Mouse (Mus musculus): ENCODE measurements at regions not wholly inside any gene's neighbourhood (a gene's known extent, or its start where the extent isn't known, plus 50 kb on each side); places are given as distances from the start of the nearest gene placed in this dataset.

DNA sequence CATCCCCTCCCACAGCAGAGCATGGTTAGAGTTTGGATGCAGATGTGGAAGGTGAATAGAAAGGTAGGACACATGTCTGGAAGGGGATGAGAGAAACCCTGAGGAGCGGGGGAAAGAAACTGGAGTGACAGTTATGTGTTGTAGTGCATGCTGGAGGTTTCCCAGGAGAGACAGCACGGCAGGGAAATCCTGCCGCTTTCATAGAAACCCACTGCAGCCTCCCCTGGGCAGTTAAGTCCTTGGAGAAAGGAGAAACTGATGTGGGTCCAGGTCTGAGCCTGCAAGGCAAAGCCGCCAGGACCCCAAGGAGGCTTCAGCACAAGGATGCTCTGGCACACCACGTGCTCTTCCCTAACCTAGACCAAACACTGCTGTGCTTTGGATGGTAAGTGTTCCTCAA lies 384.1 kb upstream of the Zmiz1 start:
- Histone ChIP-seq H3K4me1 (replicated peaks; ENCODE audit: control insufficient read depth, insufficient read depth, low read length) (peaks cover 21% of the 10 kb centered on the region), H3K27ac (ENCODE audit: low read length) (no peak overlapping the region), H3K4me2 (ENCODE audit: low read length) (no peak overlapping the region), H3K9me3 (ENCODE audit: control insufficient read depth, low read length) (no peaks in the 10 kb centered on the region), H3K4me3 (replicated peaks; ENCODE audit: low read length) (no peak overlapping the region), H3K27me3 (replicated peaks; ENCODE audit: control insufficient read depth, insufficient read depth, low read length) (no peaks in the 10 kb centered on the region), H3K9ac (replicated peaks; ENCODE audit: low read depth, low read length) (no peak overlapping the region), H3K36me3 (ENCODE audit: control insufficient read depth, insufficient read depth) (no peaks in the 10 kb centered on the region)
- peak; percentile 9; the same call in 1 of the 2 replicates for ATAC-seq
- 74% methylated on average over 5 of the region's 5 CpGs for WGBS

- Histone ChIP-seq H3K9ac (replicated peaks; ENCODE audit: low read depth, low read length) (no peak overlapping the region), H3K9me3 (ENCODE audit: control insufficient read depth, low read length) (no peaks in the 10 kb centered on the region), H3K36me3 (ENCODE audit: control insufficient read depth, insufficient read depth) (no peaks in the 10 kb centered on the region), H3K4me3 (replicated peaks; ENCODE audit: low read length) (no peak overlapping the region), H3K27me3 (replicated peaks; ENCODE audit: control insufficient read depth, insufficient read depth, low read length) (no peaks in the 10 kb centered on the region), H3K27ac (ENCODE audit: low read length) (no peak overlapping the region), H3K4me1 (replicated peaks; ENCODE audit: control insufficient read depth, insufficient read depth, low read length) (0 out of 2 replicates have a peak, but pooled peaks cover 2% of the 10 kb centered on the region), H3K4me2 (ENCODE audit: low read length) (no peak overlapping the region)
- WGBS = 86% methylated on average over 3 of the region's 3 CpGs
- ATAC-seq = no peak
Measured at GRCm38 (mm10) chr14:25080431-25080830, 378.6 kb upstream of the Zmiz1 start.

DNA sequence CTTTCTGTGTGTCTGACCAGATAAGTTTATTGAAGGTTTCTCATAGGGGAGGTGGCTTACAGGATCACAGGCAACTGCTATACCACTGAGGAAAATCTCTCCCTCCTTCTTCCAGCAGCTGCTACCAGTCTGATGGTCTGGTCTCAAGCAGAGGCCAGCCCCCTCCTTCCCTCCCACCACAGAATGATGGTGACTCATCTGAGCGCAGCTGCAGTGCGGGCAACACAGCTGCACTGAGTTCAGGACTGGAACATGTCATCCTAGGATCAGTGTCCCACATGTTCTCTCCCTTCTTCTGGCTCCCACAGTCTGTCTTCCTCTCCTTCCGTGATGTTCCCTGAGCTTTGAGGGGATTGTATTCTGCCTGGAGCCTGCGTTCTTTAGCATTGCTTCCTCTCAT lies 375.1 kb upstream of the Zmiz1 start:
- Histone ChIP-seq H3K4me3 (replicated peaks; ENCODE audit: low read length) (no peak overlapping the region), H3K27ac (ENCODE audit: low read length) (no peak overlapping the region), H3K9ac (replicated peaks; ENCODE audit: low read depth, low read length) (no peak overlapping the region), H3K36me3 (ENCODE audit: control insufficient read depth, insufficient read depth) (no peaks in the 10 kb centered on the region), H3K4me2 (ENCODE audit: low read length) (no peak overlapping the region), H3K9me3 (ENCODE audit: control insufficient read depth, low read length) (no peaks in the 10 kb centered on the region), H3K27me3 (replicated peaks; ENCODE audit: control insufficient read depth, insufficient read depth, low read length) (no peaks in the 10 kb centered on the region), H3K4me1 (replicated peaks; ENCODE audit: control insufficient read depth, insufficient read depth, low read length) (no peaks in the 10 kb centered on the region)
- ATAC-seq = no peak
- WGBS = 90% methylated on average over 4 of the region's 4 CpGs

DNA sequence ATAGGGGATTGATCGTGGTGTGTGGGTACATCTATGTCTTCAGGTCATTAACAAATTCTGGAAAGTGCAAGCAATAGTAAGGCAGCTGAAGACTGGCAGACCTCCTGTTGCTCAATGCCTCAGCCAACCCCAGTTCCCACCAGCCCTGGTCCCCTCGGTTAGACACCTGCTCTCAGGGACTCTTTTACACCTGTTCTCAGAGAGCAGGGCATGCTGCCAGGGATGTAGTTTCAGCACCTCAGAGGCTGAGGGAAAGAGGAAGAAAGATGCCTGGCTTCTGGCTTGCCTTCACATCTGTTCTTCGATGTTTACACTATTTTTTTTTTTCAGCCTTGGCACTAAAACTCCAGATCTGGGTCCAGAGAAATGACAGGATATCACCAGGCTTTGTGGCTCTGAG lies 362.2 kb upstream of the Zmiz1 start:
- no peak overlapping the region for H3K4me2 ChIP-seq (ENCODE audit: low read length)
- H3K9me3 ChIP-seq (ENCODE audit: control insufficient read depth, low read length) = no peaks in the 10 kb centered on the region
- H3K4me1 ChIP-seq (replicated peaks; ENCODE audit: control insufficient read depth, insufficient read depth, low read length) = no peaks in the 10 kb centered on the region
- H3K27me3 ChIP-seq (replicated peaks; ENCODE audit: control insufficient read depth, insufficient read depth, low read length) = no peaks in the 10 kb centered on the region
- no peak for ATAC-seq
- 78% methylated on average over 3 of the region's 3 CpGs for WGBS
- no peak overlapping the region for H3K4me3 ChIP-seq (replicated peaks; ENCODE audit: low read length)
- no peak overlapping the region for H3K9ac ChIP-seq (replicated peaks; ENCODE audit: low read depth, low read length)
- H3K27ac ChIP-seq (ENCODE audit: low read length) = no peak overlapping the region
- no peaks in the 10 kb centered on the region for H3K36me3 ChIP-seq (ENCODE audit: control insufficient read depth, insufficient read depth)

- 92% methylated on average over 10 of the region's 10 CpGs for WGBS
- H3K36me3 ChIP-seq (ENCODE audit: control insufficient read depth, insufficient read depth) = no peaks in the 10 kb centered on the region
- H3K27me3 ChIP-seq (replicated peaks; ENCODE audit: control insufficient read depth, insufficient read depth, low read length) = no peaks in the 10 kb centered on the region
- no peak overlapping the region for H3K4me3 ChIP-seq (replicated peaks; ENCODE audit: low read length)
- peaks cover 22% of the 10 kb centered on the region for H3K4me1 ChIP-seq (replicated peaks; ENCODE audit: control insufficient read depth, insufficient read depth, low read length)
- no peak overlapping the region for H3K4me2 ChIP-seq (ENCODE audit: low read length)
- H3K9me3 ChIP-seq (ENCODE audit: control insufficient read depth, low read length) = no peaks in the 10 kb centered on the region
- H3K9ac ChIP-seq (replicated peaks; ENCODE audit: low read depth, low read length) = no peak overlapping the region
- ATAC-seq = no peak
- H3K27ac ChIP-seq (ENCODE audit: low read length) = no peak overlapping the region
Measured at GRCm38 (mm10) chr14:25105391-25105790, 353.6 kb upstream of the Zmiz1 start.

DNA sequence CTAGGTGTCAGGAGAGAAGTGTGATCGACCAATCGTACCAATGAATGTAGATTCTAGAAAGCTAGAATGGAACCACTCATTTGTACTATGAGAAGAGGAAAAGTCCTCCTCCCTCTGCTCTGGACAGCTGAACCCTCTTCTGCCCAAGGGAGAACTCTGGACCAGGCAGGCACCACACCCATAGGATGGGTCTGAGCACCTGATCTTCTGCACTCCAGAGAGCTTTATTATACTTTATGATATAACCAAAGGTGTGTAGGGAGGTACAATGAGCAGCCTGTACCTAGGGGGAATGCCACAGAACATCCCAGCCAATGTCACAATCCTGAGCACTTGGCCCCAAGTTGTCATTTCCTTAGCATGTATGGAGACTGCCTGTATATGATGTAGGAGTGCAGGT lies 352.5 kb upstream of the Zmiz1 start:
- no peaks in the 10 kb centered on the region for H3K27me3 ChIP-seq (replicated peaks; ENCODE audit: control insufficient read depth, insufficient read depth, low read length)
- ATAC-seq = no peak
- H3K36me3 ChIP-seq (ENCODE audit: control insufficient read depth, insufficient read depth) = no peaks in the 10 kb centered on the region
- peaks cover 26% of the 10 kb centered on the region for H3K4me1 ChIP-seq (replicated peaks; ENCODE audit: control insufficient read depth, insufficient read depth, low read length)
- WGBS = 100% methylated on average over 2 of the region's 2 CpGs
- H3K9ac ChIP-seq (replicated peaks; ENCODE audit: low read depth, low read length) = no peak overlapping the region
- no peak overlapping the region for H3K4me2 ChIP-seq (ENCODE audit: low read length)
- no peak overlapping the region for H3K4me3 ChIP-seq (replicated peaks; ENCODE audit: low read length)
- no peaks in the 10 kb centered on the region for H3K9me3 ChIP-seq (ENCODE audit: control insufficient read depth, low read length)
- H3K27ac ChIP-seq (ENCODE audit: low read length) = no peak overlapping the region

DNA sequence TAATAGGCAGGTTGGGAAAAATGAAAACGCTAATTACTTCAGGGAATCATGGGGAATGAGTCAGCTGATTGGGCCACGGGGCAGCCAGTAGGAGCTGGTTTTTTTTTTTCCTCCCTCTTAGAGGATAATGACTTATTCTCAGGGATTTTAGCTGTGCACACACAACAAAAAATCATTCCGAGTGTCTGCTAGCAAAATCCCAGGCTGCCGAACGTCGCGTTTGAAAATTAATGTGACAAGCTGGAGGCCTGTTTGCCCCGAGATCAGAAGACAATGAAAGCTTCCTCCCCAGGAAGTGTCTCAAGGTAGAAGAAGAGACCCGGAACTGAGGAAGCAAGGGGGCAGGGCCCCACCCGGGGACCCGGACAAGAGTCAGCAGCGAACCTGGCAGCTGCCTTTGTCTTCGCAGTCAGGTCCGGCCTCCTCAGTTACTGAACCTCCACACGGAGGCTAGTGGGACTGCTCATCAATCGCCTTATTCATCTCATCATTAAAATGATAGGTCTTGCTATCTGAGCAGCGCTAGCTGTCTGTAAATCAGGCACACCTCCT lies 350.8 kb upstream of the Zmiz1 start:
- ATAC-seq = peak; percentile 49
- WGBS = 3% methylated on average over 17 of the region's 17 CpGs
- H3K4me3 ChIP-seq (replicated peaks; ENCODE audit: low read length) = peak overlapping the region; percentile 18

GRCm38 (mm10) chr14:25108701-25109290 lies 350.2 kb upstream of the Zmiz1 start:
- Histone ChIP-seq H3K4me1 (replicated peaks; ENCODE audit: control insufficient read depth, insufficient read depth, low read length) (peaks cover 26% of the 10 kb centered on the region), H3K4me3 (replicated peaks; ENCODE audit: low read length) (peak overlapping the region; percentile 18), H3K9ac (replicated peaks; ENCODE audit: low read depth, low read length) (peak overlapping the region; percentile 64), H3K9me3 (ENCODE audit: control insufficient read depth, low read length) (no peaks in the 10 kb centered on the region), H3K36me3 (ENCODE audit: control insufficient read depth, insufficient read depth) (no peaks in the 10 kb centered on the region), H3K4me2 (ENCODE audit: low read length) (peak overlapping the region; percentile 51), H3K27me3 (replicated peaks; ENCODE audit: control insufficient read depth, insufficient read depth, low read length) (no peaks in the 10 kb centered on the region), H3K27ac (ENCODE audit: low read length) (peak overlapping the region; percentile 93)
- ATAC-seq = peak; percentile 95
- 0% methylated on average over 8 of the region's 8 CpGs for WGBS

More for the DNA sequence above, 350.8 kb upstream of the Zmiz1 start:
- H3K27me3 ChIP-seq (replicated peaks; ENCODE audit: control insufficient read depth, insufficient read depth, low read length) = no peaks in the 10 kb centered on the region
- no peaks in the 10 kb centered on the region for H3K36me3 ChIP-seq (ENCODE audit: control insufficient read depth, insufficient read depth)
- H3K4me2 ChIP-seq (ENCODE audit: low read length) = peak overlapping the region; percentile 51
- peaks cover 26% of the 10 kb centered on the region for H3K4me1 ChIP-seq (replicated peaks; ENCODE audit: control insufficient read depth, insufficient read depth, low read length)
- H3K27ac ChIP-seq (ENCODE audit: low read length) = peak overlapping the region; percentile 93
- H3K9ac ChIP-seq (replicated peaks; ENCODE audit: low read depth, low read length) = peak overlapping the region; percentile 64
- no peaks in the 10 kb centered on the region for H3K9me3 ChIP-seq (ENCODE audit: control insufficient read depth, low read length)

DNA sequence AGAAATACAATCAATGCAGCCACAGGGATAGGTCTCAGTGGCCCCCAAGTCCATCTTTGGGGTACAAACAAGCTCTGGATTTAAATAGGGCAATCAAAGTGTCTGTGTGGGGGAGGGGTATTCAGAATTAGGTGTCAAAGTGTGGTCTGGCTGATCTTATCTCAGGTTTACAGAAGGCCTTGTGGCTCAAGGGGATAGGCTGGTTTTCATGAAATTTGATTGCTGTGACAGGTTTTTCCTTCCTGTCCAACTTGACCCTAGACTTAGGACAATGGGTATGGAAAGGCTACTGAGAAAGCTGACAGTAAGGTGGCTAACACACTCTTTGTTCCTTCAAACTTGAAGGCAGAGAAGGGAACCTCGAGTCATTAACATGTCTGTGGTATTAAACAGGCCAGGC lies 349.3 kb upstream of the Zmiz1 start:
- H3K9ac ChIP-seq (replicated peaks; ENCODE audit: low read depth, low read length) = no peak overlapping the region
- H3K4me2 ChIP-seq (ENCODE audit: low read length) = no peak overlapping the region
- H3K9me3 ChIP-seq (ENCODE audit: control insufficient read depth, low read length) = no peaks in the 10 kb centered on the region
- H3K36me3 ChIP-seq (ENCODE audit: control insufficient read depth, insufficient read depth) = no peaks in the 10 kb centered on the region
- no peak for ATAC-seq
- H3K27ac ChIP-seq (ENCODE audit: low read length) = peak overlapping the region; percentile 93
- WGBS = 19% methylated on average over 1 of the region's 1 CpGs
- H3K4me1 ChIP-seq (replicated peaks; ENCODE audit: control insufficient read depth, insufficient read depth, low read length) = peaks cover 26% of the 10 kb centered on the region
- H3K27me3 ChIP-seq (replicated peaks; ENCODE audit: control insufficient read depth, insufficient read depth, low read length) = no peaks in the 10 kb centered on the region
- no peak overlapping the region for H3K4me3 ChIP-seq (replicated peaks; ENCODE audit: low read length)

- no peak overlapping the region for H3K4me3 ChIP-seq (replicated peaks; ENCODE audit: low read length)
- H3K9me3 ChIP-seq (ENCODE audit: control insufficient read depth, low read length) = no peaks in the 10 kb centered on the region
- H3K27ac ChIP-seq (ENCODE audit: low read length) = no peak overlapping the region
- no peaks in the 10 kb centered on the region for H3K27me3 ChIP-seq (replicated peaks; ENCODE audit: control insufficient read depth, insufficient read depth, low read length)
- H3K4me2 ChIP-seq (ENCODE audit: low read length) = no peak overlapping the region
- peaks cover 21% of the 10 kb centered on the region for H3K4me1 ChIP-seq (replicated peaks; ENCODE audit: control insufficient read depth, insufficient read depth, low read length)
- H3K36me3 ChIP-seq (ENCODE audit: control insufficient read depth, insufficient read depth) = no peaks in the 10 kb centered on the region
- H3K9ac ChIP-seq (replicated peaks; ENCODE audit: low read depth, low read length) = no peak overlapping the region
- no peak for ATAC-seq
- WGBS = 83% methylated on average over 10 of the region's 10 CpGs
Measured at GRCm38 (mm10) chr14:25112832-25113231, 346.2 kb upstream of the Zmiz1 start.

All from forebrain, embryonic 16.5 days (tissue).